Mouse (Mus musculus): Measurements from ENCODE around the gene Noct. TPM values are rescaled to one million over a fixed set of nuclear protein-coding genes. Genes with fewer than 3 reads are reported as not detected.

The Noct gene
- polyA plus RNA-seq, 1 experiment from 2014 or later, result 28.8 TPM

GRCm38 (mm10) chr3:51232205-51232910 is 8.1 kb downstream of the Noct start:
- Histone ChIP-seq H3K4me2 (ENCODE audit: low read length) (no peak overlapping the region), H3K27me3 (replicated peaks; ENCODE audit: control insufficient read depth, insufficient read depth, low read length) (no peaks in the 10 kb centered on the region), H3K9ac (ENCODE audit: low read depth, low read length) (no peak overlapping the region), H3K27ac (ENCODE audit: low read depth, low read length) (no peak overlapping the region), H3K36me3 (ENCODE audit: control insufficient read depth, insufficient read depth, low read length) (no peaks in the 10 kb centered on the region), H3K9me3 (ENCODE audit: control insufficient read depth, low read length) (no peaks in the 10 kb centered on the region), H3K4me3 (ENCODE audit: low read length) (no peak overlapping the region), H3K4me1 (ENCODE audit: control insufficient read depth, insufficient read depth, low read depth, low read length) (peaks cover 4% of the 10 kb centered on the region)
- ATAC-seq, result no peak
- 91% methylated on average over 3 of the region's 3 CpGs for WGBS

GRCm38 (mm10) chr3:51233474-51233873 is 9.2 kb downstream of the Noct start:
- no peaks in the 10 kb centered on the region for H3K9me3 ChIP-seq (ENCODE audit: control insufficient read depth, low read length)
- WGBS, result 74% methylated on average over 5 of the region's 5 CpGs
- no peaks in the 10 kb centered on the region for H3K27me3 ChIP-seq (replicated peaks; ENCODE audit: control insufficient read depth, insufficient read depth, low read length)
- no peak overlapping the region for H3K4me3 ChIP-seq (ENCODE audit: low read length)
- H3K4me2 ChIP-seq (ENCODE audit: low read length), result no peak overlapping the region
- H3K36me3 ChIP-seq (ENCODE audit: control insufficient read depth, insufficient read depth, low read length), result no peaks in the 10 kb centered on the region
- no peak for ATAC-seq
- peaks cover 4% of the 10 kb centered on the region for H3K4me1 ChIP-seq (ENCODE audit: control insufficient read depth, insufficient read depth, low read depth, low read length)
- no peak overlapping the region for H3K27ac ChIP-seq (ENCODE audit: low read depth, low read length)
- no peak overlapping the region for H3K9ac ChIP-seq (ENCODE audit: low read depth, low read length)

DNA sequence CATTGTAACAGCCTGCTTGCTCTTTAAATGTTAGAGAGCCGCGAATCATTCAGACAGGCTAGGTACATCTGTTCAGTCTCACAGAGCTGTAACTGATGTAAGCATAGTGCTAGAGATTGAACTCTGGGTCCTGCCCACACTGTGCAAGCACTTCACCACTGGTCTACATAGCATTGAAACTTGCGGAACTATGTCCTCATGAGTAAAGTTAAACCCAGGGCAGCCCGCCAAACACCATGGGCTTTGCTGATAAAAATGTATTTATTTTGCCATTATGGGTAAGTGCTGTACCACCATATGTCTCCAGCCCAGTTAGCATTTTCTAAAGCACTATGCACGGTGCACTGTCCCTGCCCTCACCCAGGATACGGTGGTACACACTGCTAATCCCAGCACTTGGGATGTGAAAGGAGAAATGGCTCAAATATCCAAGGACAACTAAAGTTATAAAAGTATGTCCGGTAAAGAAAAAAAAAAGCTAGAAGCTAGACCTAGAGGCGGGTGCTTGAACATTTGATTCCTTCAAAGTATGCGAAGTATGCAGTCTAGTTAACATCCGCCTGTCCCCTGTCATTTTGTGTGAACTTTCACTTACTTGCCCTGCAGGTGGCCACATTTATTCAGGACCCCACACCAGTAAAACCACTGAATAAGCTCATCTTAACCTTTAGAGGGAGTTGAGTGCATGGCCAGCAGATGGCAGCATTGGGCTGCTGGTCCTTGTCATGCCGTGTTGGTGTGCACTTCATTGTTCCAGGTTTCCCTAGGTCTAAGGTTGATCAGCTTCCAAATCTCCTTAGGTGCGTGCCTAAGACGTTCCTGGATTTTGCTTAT is 9.9 kb downstream of the Noct start:
- 50% methylated on average over 13 of the region's 13 CpGs for WGBS
- peak; percentile 73 for ATAC-seq
- no peak overlapping the region for H3K27ac ChIP-seq (ENCODE audit: low read depth, low read length)
- no peaks in the 10 kb centered on the region for H3K9me3 ChIP-seq (ENCODE audit: control insufficient read depth, low read length)
- no peak overlapping the region for H3K4me2 ChIP-seq (ENCODE audit: low read length)
- no peak overlapping the region for H3K4me3 ChIP-seq (ENCODE audit: low read length)
- H3K27me3 ChIP-seq (replicated peaks; ENCODE audit: control insufficient read depth, insufficient read depth, low read length), result no peaks in the 10 kb centered on the region
- H3K4me1 ChIP-seq (ENCODE audit: control insufficient read depth, insufficient read depth, low read depth, low read length), result no peaks in the 10 kb centered on the region; the same call in 1 of the 2 replicates
- no peaks in the 10 kb centered on the region for H3K36me3 ChIP-seq (ENCODE audit: control insufficient read depth, insufficient read depth, low read length)
- H3K9ac ChIP-seq (ENCODE audit: low read depth, low read length), result no peak overlapping the region

DNA sequence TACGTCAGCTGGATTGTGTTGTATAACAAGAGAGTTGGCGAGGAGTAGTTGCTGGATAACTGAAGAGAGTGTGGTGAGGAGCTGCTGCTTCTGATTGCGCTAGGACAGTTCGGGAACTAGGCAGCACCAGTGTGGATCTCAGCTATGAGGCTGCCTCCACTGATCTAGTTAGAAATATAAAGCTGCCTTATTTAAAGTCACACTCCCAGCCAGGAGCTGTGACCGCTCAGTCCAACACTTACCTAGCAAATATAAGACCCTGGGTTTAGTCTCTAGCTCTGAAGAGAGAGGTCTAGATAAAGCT is 10.5 kb downstream of the Noct start:
- no peak overlapping the region for H3K4me2 ChIP-seq (ENCODE audit: low read length)

GRCm38 (mm10) chr3:51238515-51238914 is 14.3 kb downstream of the Noct start:
- Histone ChIP-seq H3K27me3 (replicated peaks; ENCODE audit: control insufficient read depth, insufficient read depth, low read length) (no peaks in the 10 kb centered on the region), H3K4me3 (ENCODE audit: low read length) (no peak overlapping the region), H3K27ac (ENCODE audit: low read depth, low read length) (no peak overlapping the region), H3K4me1 (ENCODE audit: control insufficient read depth, insufficient read depth, low read depth, low read length) (no peaks in the 10 kb centered on the region), H3K9me3 (ENCODE audit: control insufficient read depth, low read length) (no peaks in the 10 kb centered on the region), H3K36me3 (ENCODE audit: control insufficient read depth, insufficient read depth, low read length) (no peaks in the 10 kb centered on the region), H3K4me2 (ENCODE audit: low read length) (no peak overlapping the region), H3K9ac (ENCODE audit: low read depth, low read length) (no peak overlapping the region)
- 0 out of 2 replicates have a peak, but pooled peaks have one; percentile 28 for ATAC-seq
- 90% methylated on average over 7 of the region's 7 CpGs for WGBS

More for the DNA sequence above, 10.5 kb downstream of the Noct start:
- no peak overlapping the region for H3K9ac ChIP-seq (ENCODE audit: low read depth, low read length)
- H3K4me1 ChIP-seq (ENCODE audit: control insufficient read depth, insufficient read depth, low read depth, low read length), result no peaks in the 10 kb centered on the region; the same call in 1 of the 2 replicates
- WGBS, result 79% methylated on average over 5 of the region's 5 CpGs
- no peak overlapping the region for H3K4me3 ChIP-seq (ENCODE audit: low read length)
- H3K27me3 ChIP-seq (replicated peaks; ENCODE audit: control insufficient read depth, insufficient read depth, low read length), result no peaks in the 10 kb centered on the region
- peak; percentile 41 for ATAC-seq
- H3K36me3 ChIP-seq (ENCODE audit: control insufficient read depth, insufficient read depth, low read length), result no peaks in the 10 kb centered on the region
- H3K27ac ChIP-seq (ENCODE audit: low read depth, low read length), result no peak overlapping the region
- no peaks in the 10 kb centered on the region for H3K9me3 ChIP-seq (ENCODE audit: control insufficient read depth, low read length)

GRCm38 (mm10) chr3:51239541-51239940 is 15.3 kb downstream of the Noct start:
- no peaks in the 10 kb centered on the region for H3K4me1 ChIP-seq (ENCODE audit: control insufficient read depth, insufficient read depth, low read depth, low read length)
- no peak overlapping the region for H3K9ac ChIP-seq (ENCODE audit: low read depth, low read length)
- H3K27ac ChIP-seq (ENCODE audit: low read depth, low read length), result no peak overlapping the region
- H3K9me3 ChIP-seq (ENCODE audit: control insufficient read depth, low read length), result no peaks in the 10 kb centered on the region
- H3K36me3 ChIP-seq (ENCODE audit: control insufficient read depth, insufficient read depth, low read length), result no peaks in the 10 kb centered on the region
- H3K27me3 ChIP-seq (replicated peaks; ENCODE audit: control insufficient read depth, insufficient read depth, low read length), result no peaks in the 10 kb centered on the region
- no peak overlapping the region for H3K4me3 ChIP-seq (ENCODE audit: low read length)
- H3K4me2 ChIP-seq (ENCODE audit: low read length), result no peak overlapping the region
- 93% methylated on average over 3 of the region's 3 CpGs for WGBS
- no peak for ATAC-seq

DNA sequence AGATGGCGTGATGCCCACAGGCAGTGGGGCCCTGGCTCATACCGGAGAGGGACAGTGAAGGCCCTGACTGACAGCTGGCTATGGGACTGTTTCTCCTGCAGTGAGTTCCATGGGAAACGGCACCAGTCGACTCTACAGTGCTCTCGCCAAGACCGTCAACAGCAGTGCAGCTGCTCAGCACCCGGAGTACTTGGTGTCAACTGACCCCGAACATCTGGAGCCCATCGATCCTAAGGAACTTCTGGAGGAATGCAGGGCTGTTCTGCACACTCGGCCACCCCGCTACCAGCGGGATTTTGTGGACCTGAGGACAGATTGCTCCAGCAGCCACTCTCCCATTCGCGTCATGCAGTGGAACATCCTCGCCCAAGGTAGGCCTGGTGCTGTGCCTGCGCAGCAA is 23.5 kb downstream of the Noct start:
- H3K36me3 ChIP-seq (ENCODE audit: control insufficient read depth, insufficient read depth, low read length), result peaks cover 21% of the 10 kb centered on the region
- no peak overlapping the region for H3K27ac ChIP-seq (ENCODE audit: low read depth, low read length)
- no peak for ATAC-seq
- no peaks in the 10 kb centered on the region for H3K4me1 ChIP-seq (ENCODE audit: control insufficient read depth, insufficient read depth, low read depth, low read length)
- H3K4me3 ChIP-seq (ENCODE audit: low read length), result no peak overlapping the region
- no peaks in the 10 kb centered on the region for H3K27me3 ChIP-seq (replicated peaks; ENCODE audit: control insufficient read depth, insufficient read depth, low read length)
- no peak overlapping the region for H3K9ac ChIP-seq (ENCODE audit: low read depth, low read length)
- H3K9me3 ChIP-seq (ENCODE audit: control insufficient read depth, low read length), result no peaks in the 10 kb centered on the region
- WGBS, result 81% methylated on average over 16 of the region's 16 CpGs
- H3K4me2 ChIP-seq (ENCODE audit: low read length), result no peak overlapping the region

GRCm38 (mm10) chr3:51248600-51248999 is 24.4 kb downstream of the Noct start:
- ATAC-seq, result no peak
- Histone ChIP-seq H3K27me3 (replicated peaks; ENCODE audit: control insufficient read depth, insufficient read depth, low read length) (no peaks in the 10 kb centered on the region), H3K27ac (ENCODE audit: low read depth, low read length) (no peak overlapping the region), H3K4me2 (ENCODE audit: low read length) (no peak overlapping the region), H3K36me3 (ENCODE audit: control insufficient read depth, insufficient read depth, low read length) (peaks cover 24% of the 10 kb centered on the region), H3K9ac (ENCODE audit: low read depth, low read length) (no peak overlapping the region), H3K9me3 (ENCODE audit: control insufficient read depth, low read length) (no peaks in the 10 kb centered on the region), H3K4me3 (ENCODE audit: low read length) (no peak overlapping the region), H3K4me1 (ENCODE audit: control insufficient read depth, insufficient read depth, low read depth, low read length) (no peaks in the 10 kb centered on the region)
- 94% methylated on average over 6 of the region's 6 CpGs for WGBS

- 90% methylated on average over 11 of the region's 11 CpGs for WGBS
- Histone ChIP-seq H3K9ac (ENCODE audit: low read depth, low read length) (no peak overlapping the region), H3K36me3 (ENCODE audit: control insufficient read depth, insufficient read depth, low read length) (peaks cover 24% of the 10 kb centered on the region), H3K9me3 (ENCODE audit: control insufficient read depth, low read length) (no peaks in the 10 kb centered on the region), H3K4me1 (ENCODE audit: control insufficient read depth, insufficient read depth, low read depth, low read length) (no peaks in the 10 kb centered on the region), H3K4me2 (ENCODE audit: low read length) (no peak overlapping the region), H3K4me3 (ENCODE audit: low read length) (no peak overlapping the region), H3K27me3 (replicated peaks; ENCODE audit: control insufficient read depth, insufficient read depth, low read length) (no peaks in the 10 kb centered on the region), H3K27ac (ENCODE audit: low read depth, low read length) (no peak overlapping the region)
- ATAC-seq, result no peak
These were observed 25.2 kb downstream of the Noct start for GRCm38 (mm10) chr3:51249460-51249859.

Measured in hindbrain, embryonic 16.5 days (tissue).